Mouse (Mus musculus) small intestine, adult 2 months (tissue): Measurements from ENCODE around the gene Ncbp2.

Experiments used
- CTCF ChIP-seq: fragments of 200-500 bp; IDR thresholded peaks from 2 replicates; pipeline ENCODE4 v1.5.1; 2012; ENCODE audit warnings: low read depth, mild to moderate bottlenecking, control low read depth, inconsistent platforms, low read length, moderate library complexity, mixed read lengths; ENCODE audit not compliant: insufficient replicate concordance, insufficient read length; ENCODE audit errors: extremely low read depth
- POLR2A ChIP-seq: fragments of 200-500 bp; IDR thresholded peaks from 2 replicates; pipeline ENCODE4 v1.6.1; 2012; ENCODE audit warnings: low read depth, mild to moderate bottlenecking, control low read depth, inconsistent platforms, low read length, moderate library complexity

DNA sequence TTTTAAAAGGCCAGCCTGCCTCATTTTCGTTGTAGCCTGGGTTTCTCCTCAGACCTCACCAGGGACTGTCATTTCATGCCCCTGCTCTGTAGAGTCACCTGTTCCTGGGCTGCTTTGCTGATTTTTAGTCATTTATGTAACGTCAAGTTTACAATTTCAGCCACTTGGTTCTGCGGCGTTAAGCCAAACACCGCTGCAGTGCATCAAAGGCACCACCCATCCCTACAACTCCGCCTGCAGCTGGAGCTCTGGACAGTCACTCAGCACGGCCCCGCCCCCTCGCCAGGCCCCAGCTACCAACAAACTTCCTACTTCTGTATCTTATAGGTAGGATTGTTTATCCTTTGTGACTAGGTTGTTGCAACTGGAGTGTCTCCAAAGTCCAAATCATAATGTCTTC lies 41.4 kb upstream of the Ncbp2 start:
- TF ChIP-seq CTCF (no peak), POLR2A (no peak)
